Mouse (Mus musculus) ES-Bruce4 (cell line): ENCODE measurements around the gene Ndufaf1. TPM values are rescaled to one million over a fixed set of nuclear protein-coding genes. Genes with fewer than 3 reads are reported as not detected.

Source experiments
- H3K27ac ChIP-seq: 2 replicates; pipeline ENCODE4 v1.5.1; 2012; ENCODE audit warnings: low read length, inconsistent platforms; ENCODE audit not compliant: insufficient read depth
- H3K27me3 ChIP-seq: 2 replicates; pipeline ENCODE4 v1.6.1; 2012; ENCODE audit warnings: mild to moderate bottlenecking, low read length, inconsistent platforms; ENCODE audit not compliant: control insufficient read depth, poor library complexity, insufficient read depth, severe bottlenecking
- H3K36me3 ChIP-seq: 2 replicates; pipeline ENCODE4 v1.6.1; 2012; ENCODE audit warnings: inconsistent platforms, mild to moderate bottlenecking, low read length, moderate library complexity; ENCODE audit not compliant: control insufficient read depth, poor library complexity, insufficient read depth, severe bottlenecking
- H3K4me1 ChIP-seq: one replicate; pipeline ENCODE4 v1.8.1; 2011; ENCODE audit warnings: low read length; ENCODE audit not compliant: control insufficient read depth, insufficient read depth
- H3K4me3 ChIP-seq: 2 replicates; pipeline ENCODE4 v1.5.1; 2011; ENCODE audit warnings: low read depth, mild to moderate bottlenecking, low read length
- H3K9ac ChIP-seq: 2 replicates; pipeline ENCODE4 v1.6.1; 2012; ENCODE audit warnings: low read depth, mild to moderate bottlenecking, inconsistent platforms; ENCODE audit not compliant: poor library complexity, severe bottlenecking
- H3K9me3 ChIP-seq: replicated peaks from 2 replicates; pipeline ENCODE4 v1.6.1; 2012; ENCODE audit warnings: mild to moderate bottlenecking, low read length, inconsistent platforms; ENCODE audit not compliant: control insufficient read depth, poor library complexity, insufficient read depth, severe bottlenecking
- CTCF ChIP-seq: IDR thresholded peaks from one replicate; pipeline ENCODE4 v1.8.1; 2011; ENCODE audit warnings: low read depth, low read length
- EP300 ChIP-seq: IDR thresholded peaks from 2 replicates; pipeline ENCODE4 v1.6.1; 2011; ENCODE audit warnings: low read depth, low read length; ENCODE audit not compliant: insufficient read depth
- POLR2A ChIP-seq: IDR thresholded peaks from one replicate; pipeline ENCODE4 v1.8.1; 2011; ENCODE audit warnings: low read length; ENCODE audit not compliant: insufficient read depth
- polyA plus RNA-seq: library from polyadenylated mRNA; stranded (reverse); fragments of >200 nt; gene quantifications from 2 replicates; pipeline ENCODE4 v1.2.4, GENCODE M21; 2011; ENCODE audit warnings: low read depth; ENCODE audit not compliant: missing spikeins, insufficient read depth, insufficient read length

Ndufaf1 gene
- 56.0 and 59.3 TPM in 2 replicates for polyA plus RNA-seq

DNA sequence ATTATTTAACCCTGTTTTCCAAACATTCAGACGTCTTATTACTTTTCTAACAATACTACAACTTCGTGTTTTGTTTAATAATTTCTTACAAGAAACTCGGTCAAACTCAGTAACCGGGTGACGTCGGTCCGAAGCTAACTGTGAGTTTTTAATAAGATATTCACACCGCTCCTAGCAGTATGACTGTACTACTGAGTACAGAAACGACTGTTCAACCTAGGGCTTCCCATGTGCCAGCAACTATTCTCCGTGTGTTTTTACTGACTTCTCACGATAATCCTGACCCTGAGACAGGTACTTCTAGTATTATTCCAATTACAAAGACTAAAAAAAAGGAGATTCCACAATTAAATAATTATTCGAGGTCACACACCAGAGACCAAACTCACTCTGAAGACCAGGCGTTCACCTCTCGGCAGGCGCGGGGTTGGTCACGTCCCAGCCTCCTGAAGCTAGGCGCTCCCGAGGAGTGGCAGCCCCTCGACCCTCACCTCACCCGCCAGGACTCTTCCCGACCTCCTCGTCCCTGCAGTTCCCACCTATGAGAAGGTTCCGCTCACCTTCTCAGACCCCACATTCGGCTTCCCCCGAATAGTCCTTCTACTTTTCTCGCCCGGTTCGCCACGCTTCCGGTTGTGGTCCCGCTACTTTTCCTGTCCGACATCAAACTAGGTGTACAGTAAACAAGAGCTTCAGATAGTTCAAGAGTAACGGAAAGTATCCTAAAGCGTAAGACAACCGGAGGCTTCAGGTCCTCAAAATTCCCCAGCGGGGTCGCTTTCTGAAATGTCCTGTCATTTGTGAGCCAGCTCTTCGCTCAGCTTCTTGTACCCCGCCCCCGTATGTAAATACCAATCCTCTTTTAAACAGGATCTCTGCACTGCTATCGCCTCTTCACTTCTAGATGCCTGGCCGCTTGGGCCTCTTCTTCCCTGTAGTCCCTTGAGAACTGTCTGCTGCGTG lies at the start of gene Ndufaf1:
Gene Ndufaf1 (minus strand): TSS at position 608 of the 963 bp plus-strand sequence.
- Histone ChIP-seq H3K4me3 (peak within 1 kb of the TSS; percentile 98), H3K9ac (peak within 1 kb of the TSS; percentile 82), H3K27ac (no peak within 1 kb of the TSS), H3K27me3 (no peaks in the 10 kb centered on the region), H3K9me3 (no peaks in the 10 kb centered on the region), H3K36me3 (peaks cover 9% of the 10 kb centered on the region; the same call in 1 of the 2 replicates), H3K4me1 (no peaks in the 10 kb centered on the region)
- TF ChIP-seq CTCF (no peak), EP300 (peak; percentile 64), POLR2A (peak; percentile 76)

DNA sequence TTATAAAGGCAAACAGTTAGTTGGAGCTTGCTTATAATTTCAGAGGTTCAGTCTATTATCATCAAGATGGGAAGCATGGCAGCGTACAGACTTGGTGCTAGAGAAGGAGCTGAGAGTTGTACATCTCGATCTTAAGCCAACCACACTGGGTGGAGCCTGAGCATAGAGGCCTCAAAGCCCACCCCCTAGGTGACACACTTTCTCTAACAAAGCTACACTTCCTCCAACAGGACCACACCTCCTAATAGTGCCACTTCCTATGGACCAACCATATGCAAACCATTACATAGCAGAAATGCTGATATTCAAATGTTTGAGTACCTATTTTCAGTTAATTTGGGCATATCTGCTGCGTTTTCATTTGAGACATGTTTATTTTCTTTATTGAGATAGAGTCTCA lies 47.4 kb upstream of the Ndufaf1 start:
- Histone ChIP-seq H3K9me3 (no peaks in the 10 kb centered on the region), H3K36me3 (peaks cover 25% of the 10 kb centered on the region), H3K4me1 (peaks cover 1% of the 10 kb centered on the region), H3K4me3 (no peak overlapping the region), H3K27ac (no peak overlapping the region), H3K9ac (no peak overlapping the region), H3K27me3 (no peaks in the 10 kb centered on the region)
- no peak for TF ChIP-seq EP300
- no peak for TF ChIP-seq POLR2A
- no peak for TF ChIP-seq CTCF

DNA sequence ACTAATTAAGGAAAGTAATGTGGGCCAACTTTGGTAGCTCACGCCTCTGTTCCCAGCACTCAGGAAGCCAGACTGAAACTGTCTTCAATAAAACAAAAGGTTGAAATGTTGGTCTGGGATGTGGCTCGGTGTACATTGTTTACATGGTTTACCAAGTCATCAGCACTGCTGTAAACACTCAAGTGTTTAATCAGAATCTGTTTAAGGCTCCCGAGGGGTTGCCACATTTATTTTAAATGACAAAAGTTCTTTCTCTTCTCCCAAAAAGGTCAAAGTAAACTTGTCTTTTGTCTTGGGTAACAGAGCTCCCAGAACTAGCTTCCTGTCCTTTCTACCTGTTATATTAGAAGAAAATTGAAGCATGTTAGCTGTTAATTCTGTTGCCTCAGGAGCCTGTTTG lies 45.0 kb upstream of the Ndufaf1 start:
- peak overlapping the region; percentile 86 for H3K27ac ChIP-seq
- peaks cover 20% of the 10 kb centered on the region; the same call in 1 of the 2 replicates for H3K36me3 ChIP-seq
- TF ChIP-seq CTCF (no peak), EP300 (no peak)
- H3K4me1 ChIP-seq: peaks cover 1% of the 10 kb centered on the region
- H3K4me3 ChIP-seq: no peak overlapping the region
- no peaks in the 10 kb centered on the region for H3K27me3 ChIP-seq
- no peaks in the 10 kb centered on the region for H3K9me3 ChIP-seq
- H3K9ac ChIP-seq: no peak overlapping the region

DNA sequence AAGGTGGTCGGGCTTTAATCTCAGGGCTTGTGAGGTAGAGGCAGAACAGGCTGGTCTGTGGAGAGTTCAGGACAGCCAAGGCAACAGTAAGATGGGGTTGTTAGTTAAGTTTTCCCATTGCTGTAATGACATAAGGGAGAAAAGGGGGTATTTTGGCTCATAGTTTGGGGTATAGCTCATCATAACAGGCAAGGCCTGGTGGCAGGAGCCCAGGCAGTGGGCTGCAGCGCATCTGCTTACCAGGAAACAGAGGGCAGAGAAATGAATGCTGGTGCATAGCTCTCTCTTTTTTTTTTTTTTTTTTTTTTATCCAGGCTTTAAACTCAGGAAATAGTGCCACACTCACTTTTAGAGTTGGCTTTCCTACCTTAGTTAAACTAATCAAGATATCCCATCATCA lies 40.5 kb upstream of the Ndufaf1 start:
- Histone ChIP-seq H3K27ac (no peak overlapping the region), H3K27me3 (no peaks in the 10 kb centered on the region), H3K9me3 (no peaks in the 10 kb centered on the region), H3K36me3 (peaks cover 11% of the 10 kb centered on the region; the same call in 1 of the 2 replicates), H3K4me3 (no peak overlapping the region), H3K9ac (no peak overlapping the region), H3K4me1 (peaks cover 1% of the 10 kb centered on the region)
- no peak for TF ChIP-seq EP300
- TF ChIP-seq POLR2A: no peak
- TF ChIP-seq CTCF: no peak

DNA sequence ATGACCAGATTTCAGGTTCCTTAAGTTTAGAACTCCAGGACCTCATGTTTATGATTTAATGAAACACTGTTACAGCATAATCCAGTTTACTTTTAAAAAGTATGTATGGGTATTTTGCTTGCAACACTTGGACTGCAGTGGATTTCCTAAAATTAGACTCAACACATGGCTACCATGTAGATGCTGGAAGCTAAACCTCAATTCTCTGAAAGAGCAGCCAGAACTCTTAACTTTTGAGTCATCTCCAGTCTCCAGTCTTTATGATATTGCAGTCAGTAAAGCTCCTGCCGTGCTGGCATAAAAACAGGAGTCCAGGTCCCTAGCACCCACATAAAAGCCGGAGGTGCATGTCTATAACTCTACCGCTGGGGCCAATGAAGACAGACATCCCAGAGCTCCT lies 37.3 kb upstream of the Ndufaf1 start:
- H3K9me3 ChIP-seq: no peaks in the 10 kb centered on the region
- no peak overlapping the region for H3K4me3 ChIP-seq
- H3K27ac ChIP-seq: no peak overlapping the region
- TF ChIP-seq POLR2A (no peak), EP300 (no peak), CTCF (no peak)
- no peaks in the 10 kb centered on the region for H3K4me1 ChIP-seq
- H3K27me3 ChIP-seq: no peaks in the 10 kb centered on the region
- no peak overlapping the region for H3K9ac ChIP-seq
- H3K36me3 ChIP-seq: peaks cover 4% of the 10 kb centered on the region; the same call in 1 of the 2 replicates

DNA sequence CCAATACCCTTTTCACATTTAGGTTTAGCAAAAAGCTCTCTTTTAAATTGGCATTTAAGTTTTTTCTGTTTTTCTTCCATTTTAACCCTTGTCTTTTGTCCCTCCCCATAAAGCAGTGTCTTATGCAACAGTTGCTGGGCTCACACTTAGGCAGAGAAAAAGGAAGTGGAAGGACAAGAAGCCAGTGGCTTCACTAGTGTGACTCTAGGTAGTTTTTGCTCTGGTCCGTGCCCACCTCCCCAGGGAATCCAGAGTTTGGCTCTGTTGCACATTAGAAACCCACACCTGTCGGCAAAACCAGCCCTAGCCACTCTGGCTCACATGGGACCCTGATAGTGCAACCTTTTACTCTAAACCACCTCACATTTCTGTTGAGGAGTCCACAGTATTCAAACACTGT lies 35.8 kb upstream of the Ndufaf1 start:
- H3K9ac ChIP-seq: no peak overlapping the region
- no peaks in the 10 kb centered on the region for H3K4me1 ChIP-seq
- H3K36me3 ChIP-seq: peaks cover 4% of the 10 kb centered on the region; the same call in 1 of the 2 replicates
- no peak overlapping the region for H3K4me3 ChIP-seq
- no peaks in the 10 kb centered on the region for H3K9me3 ChIP-seq
- H3K27me3 ChIP-seq: no peaks in the 10 kb centered on the region
- no peak overlapping the region for H3K27ac ChIP-seq
- TF ChIP-seq EP300: no peak
- no peak for TF ChIP-seq POLR2A
- TF ChIP-seq CTCF: no peak
